In the genomic region with DNA sequence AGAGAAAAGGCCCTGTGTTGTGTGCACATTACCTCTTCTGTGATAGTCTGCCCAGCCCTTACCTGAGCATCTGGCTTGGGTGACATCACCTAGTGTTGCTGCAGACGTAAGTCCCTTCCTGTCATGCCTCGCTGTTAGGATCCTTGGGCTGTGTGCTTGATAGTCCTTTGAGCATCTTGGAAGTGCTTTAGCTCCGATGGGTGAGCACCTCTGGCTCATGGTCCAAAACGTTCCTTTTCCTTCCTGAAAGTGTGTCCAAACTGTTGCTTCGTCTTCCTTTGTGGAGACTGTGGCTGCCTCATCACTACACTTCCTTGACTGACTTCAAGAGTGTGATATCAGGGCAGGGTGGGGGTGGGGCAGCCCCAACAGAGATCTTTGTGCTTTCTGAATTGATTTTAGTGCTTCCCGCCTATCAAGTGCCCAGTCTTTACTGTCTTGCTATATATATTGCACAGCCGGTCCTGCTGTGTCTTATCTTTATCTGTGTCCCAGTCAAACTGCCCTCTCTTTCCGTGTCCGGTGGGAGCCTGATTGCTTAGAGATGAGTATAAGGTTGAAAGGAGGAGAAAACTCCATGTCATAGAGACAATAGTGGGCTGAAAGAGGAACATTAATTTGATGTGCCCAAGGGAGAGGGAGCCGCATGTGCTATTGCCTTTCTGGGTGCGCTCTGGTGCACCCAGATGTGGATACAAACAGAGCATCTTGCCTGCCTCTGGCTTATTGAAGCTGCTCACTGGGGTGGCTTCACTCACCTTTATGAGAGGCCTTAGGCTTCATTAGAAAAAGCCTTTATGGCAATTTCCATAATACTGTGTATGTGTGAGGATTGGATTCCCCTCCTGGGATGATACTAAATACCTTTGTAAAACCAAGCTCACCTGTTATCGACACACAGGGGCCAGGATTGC, we compare ENCODE assay signal across 12 mouse cellular contexts.
DNase-seq lines count a peak whose midpoint lies in the region; ATAC-seq and TF ChIP-seq lines count a peak whose summit lies in the region.
"Had no signal": no experiment of that assay in that cellular context is flagged by ENCODE, and none has a peak within 500 bp of the region (broad histone marks: within the 10 kb centered on the region; RNA-seq: fewer than 3 reads in every experiment).

No protein-coding gene starts in this region.

- no peaks in the 10 kb centered on the region for H3K36me3 ChIP-seq in lung, embryonic 14.5 days (ENCODE audit: insufficient read depth)
- no peaks in the 10 kb centered on the region for H3K36me3 ChIP-seq in ES-Bruce4 (ENCODE audit: control insufficient read depth, insufficient read depth, low read length, poor library complexity, severe bottlenecking)
- H3K36me3 ChIP-seq in hindbrain, embryonic 15.5 days, result no peaks in the 10 kb centered on the region
- H3K36me3 ChIP-seq in midbrain, embryonic 15.5 days (replicated peaks), result no peaks in the 10 kb centered on the region

- no peaks in the 10 kb centered on the region for H3K9me3 ChIP-seq in lung, embryonic 14.5 days (ENCODE audit: low read depth, low read length)
- H3K9me3 ChIP-seq in ES-Bruce4 (replicated peaks; ENCODE audit: control insufficient read depth, insufficient read depth, low read length, poor library complexity, severe bottlenecking), result no peaks in the 10 kb centered on the region
- H3K9me3 ChIP-seq in hindbrain, embryonic 15.5 days, result no peaks in the 10 kb centered on the region
- H3K9me3 ChIP-seq in midbrain, embryonic 15.5 days, result no peaks in the 10 kb centered on the region

- TF ChIP-seq POLR2A in ES-Bruce4 (IDR thresholded peaks at IDR 0.05; ENCODE audit: insufficient read depth, low read length), result no peak

- no peak for TF ChIP-seq EP300 in ES-Bruce4 (IDR thresholded peaks at IDR 0.05; ENCODE audit: insufficient read depth, low read depth, low read length)

- no peaks in the 10 kb centered on the region for H3K27me3 ChIP-seq in lung, embryonic 14.5 days (ENCODE audit: insufficient read depth, low read length)
- H3K27me3 ChIP-seq in ES-Bruce4 (ENCODE audit: control insufficient read depth, insufficient read depth, low read length, poor library complexity, severe bottlenecking), result no peaks in the 10 kb centered on the region
- no peaks in the 10 kb centered on the region for H3K27me3 ChIP-seq in hindbrain, embryonic 15.5 days
- H3K27me3 ChIP-seq in midbrain, embryonic 15.5 days (replicated peaks), result no peaks in the 10 kb centered on the region

- H3K4me3 ChIP-seq in lung, embryonic 14.5 days (ENCODE audit: low read depth, low read length), result no peak overlapping the region
- peak overlapping the region; percentile 21 for H3K4me3 ChIP-seq in ES-Bruce4 (ENCODE audit: low read depth, low read length)
- no peak overlapping the region for H3K4me3 ChIP-seq in hindbrain, embryonic 15.5 days
- no peak overlapping the region for H3K4me3 ChIP-seq in midbrain, embryonic 15.5 days
- H3K4me3 ChIP-seq: heart, adult 2 months had no signal

- ATAC-seq in lung, embryonic 14.5 days (ENCODE audit: insufficient read depth), result no peak
- no peak for ATAC-seq in hindbrain, embryonic 15.5 days (ENCODE audit: low FRiP score, low read depth)
- no peak; the same call in none of the 2 replicates for ATAC-seq in midbrain, embryonic 15.5 days (replicated peaks)

- H3K9ac ChIP-seq in lung, embryonic 14.5 days, result no peak overlapping the region
- H3K9ac ChIP-seq in ES-Bruce4 (ENCODE audit: low read depth, poor library complexity, severe bottlenecking), result peak overlapping the region; percentile 14; the same call in 1 of the 2 replicates
- no peak overlapping the region for H3K9ac ChIP-seq in hindbrain, embryonic 15.5 days
- H3K9ac ChIP-seq in midbrain, embryonic 15.5 days, result no peak overlapping the region

- no peak for DNase-seq in lung, embryonic 14.5 days
- DNase-seq in lung, adult 18-20 months, result no peak
- DNase-seq in urinary bladder, postnatal 25 days (ENCODE audit: low spot score), result no peak
- DNase-seq in kidney, postnatal 14 days, result no peak
- DNase-seq in lung, postnatal 4 days, result no peak
- DNase-seq: cerebellum, postnatal 36 days; heart, adult 2 months; kidney, adult 9 months; retina, postnatal 1 day had no signal

- H3K4me1 ChIP-seq in lung, embryonic 14.5 days (ENCODE audit: insufficient read depth), result peaks cover 8% of the 10 kb centered on the region; the same call in 1 of the 2 replicates
- peaks cover 13% of the 10 kb centered on the region for H3K4me1 ChIP-seq in ES-Bruce4 (ENCODE audit: control insufficient read depth, insufficient read depth, low read length)
- H3K4me1 ChIP-seq in hindbrain, embryonic 15.5 days (replicated peaks), result peaks cover 13% of the 10 kb centered on the region
- H3K4me1 ChIP-seq in midbrain, embryonic 15.5 days, result peaks cover 11% of the 10 kb centered on the region

- H3K4me2 ChIP-seq in lung, embryonic 14.5 days, result no peak overlapping the region
- no peak overlapping the region for H3K4me2 ChIP-seq in hindbrain, embryonic 15.5 days
- H3K4me2 ChIP-seq in midbrain, embryonic 15.5 days, result no peak overlapping the region

- WGBS in lung, embryonic 14.5 days, result 47% methylated on average over 12 of the region's 12 CpGs
- 53% methylated on average over 12 of the region's 12 CpGs for WGBS in hindbrain, embryonic 15.5 days
- 54% methylated on average over 12 of the region's 12 CpGs for WGBS in midbrain, embryonic 15.5 days

- H3K27ac ChIP-seq in lung, embryonic 14.5 days (ENCODE audit: low read depth), result peak overlapping the region; percentile 24; the same call in 1 of the 2 replicates
- peak overlapping the region; percentile 99 for H3K27ac ChIP-seq in ES-Bruce4 (ENCODE audit: insufficient read depth, low read length)
- H3K27ac ChIP-seq in hindbrain, embryonic 15.5 days (replicated peaks), result peak overlapping the region; percentile 62; the same call in 1 of the 2 replicates
- peak overlapping the region; percentile 60 for H3K27ac ChIP-seq in midbrain, embryonic 15.5 days
- H3K27ac ChIP-seq: heart, adult 2 months had no signal

- TF ChIP-seq CTCF in lung, embryonic 14.5 days (IDR thresholded peaks at IDR 0.05; ENCODE audit: low read depth), result no peak
- TF ChIP-seq CTCF in ES-Bruce4 (IDR thresholded peaks at IDR 0.05; ENCODE audit: low read depth, low read length), result no peak

Comparison
In these comparisons a context has a peak if more than half of its experiments do, and no peak if none do; other contexts are left out.
1. H3K27ac ChIP-seq: peak in every context shown above with its lines; median percentile 99 in ES-Bruce4; 62 in hindbrain, embryonic 15.5 days; 60 in midbrain, embryonic 15.5 days; 24 in lung, embryonic 14.5 days.